Comparison of ENCODE assay signal across 25 mouse cellular contexts in genomic region chr1:120587960-120588359, GRCm38 (mm10). TPM values are rescaled to one million over a fixed set of nuclear protein-coding genes. Genes with fewer than 3 reads are reported as not detected.
DNase-seq lines count a peak whose midpoint lies in the region; ATAC-seq and TF ChIP-seq lines count a peak whose summit lies in the region.
"Had no signal": no experiment of that assay in that cellular context is flagged by ENCODE, and none has a peak within 500 bp of the region (broad histone marks: within the 10 kb centered on the region; RNA-seq: fewer than 3 reads in every experiment).

No protein-coding gene starts in this region.

- ATAC-seq in heart, embryonic 11.5 days (replicated peaks; ENCODE audit: insufficient number of reproducible peaks, low FRiP score, low TSS enrichment), result no peak
- ATAC-seq in limb, embryonic 11.5 days (ENCODE audit: insufficient number of reproducible peaks, low FRiP score, low TSS enrichment, low read depth), result no peak
- ATAC-seq: activated CD4-positive, CD25-positive, alpha-beta regulatory T cell, adult 4 months; forebrain, embryonic 16.5 days; Patski had no signal

- no peak overlapping the region for H3K27ac ChIP-seq in heart, embryonic 11.5 days (ENCODE audit: low read depth, low read length)
- H3K27ac ChIP-seq in embryonic facial prominence, embryonic 10.5 days (replicated peaks), result no peak overlapping the region
- H3K27ac ChIP-seq in limb, embryonic 11.5 days (replicated peaks; ENCODE audit: low read depth, low read length), result no peak overlapping the region
- no peak overlapping the region for H3K27ac ChIP-seq in thymus, adult 2 months (ENCODE audit: control insufficient read depth, insufficient read depth, low read length)
- H3K27ac ChIP-seq: embryonic facial prominence, embryonic 13.5 days; embryonic facial prominence, embryonic 15.5 days; forebrain, embryonic 10.5 days had no signal

- H3K4me2 ChIP-seq in heart, embryonic 11.5 days, result no peak overlapping the region
- H3K4me2 ChIP-seq in limb, embryonic 11.5 days (ENCODE audit: low read depth, severe bottlenecking), result no peak overlapping the region
- H3K4me2 ChIP-seq: embryonic facial prominence, embryonic 13.5 days; embryonic facial prominence, embryonic 15.5 days had no signal

- no peaks in the 10 kb centered on the region for H3K9me3 ChIP-seq in heart, embryonic 11.5 days (replicated peaks; ENCODE audit: control insufficient read depth, low read length)
- H3K9me3 ChIP-seq in embryonic facial prominence, embryonic 10.5 days, result no peaks in the 10 kb centered on the region
- no peaks in the 10 kb centered on the region for H3K9me3 ChIP-seq in limb, embryonic 11.5 days (ENCODE audit: control insufficient read depth, low read length)
- H3K9me3 ChIP-seq: embryonic facial prominence, embryonic 13.5 days; embryonic facial prominence, embryonic 15.5 days; forebrain, embryonic 10.5 days had no signal

- H3K4me3 ChIP-seq in heart, embryonic 11.5 days (ENCODE audit: low read depth, low read length), result no peak overlapping the region
- H3K4me3 ChIP-seq in embryonic facial prominence, embryonic 10.5 days, result no peak overlapping the region
- no peak overlapping the region for H3K4me3 ChIP-seq in limb, embryonic 11.5 days (ENCODE audit: low read depth, low read length)
- no peak overlapping the region for H3K4me3 ChIP-seq in thymus, adult 2 months (ENCODE audit: control insufficient read depth, insufficient read depth, low read length)
- H3K4me3 ChIP-seq: embryonic facial prominence, embryonic 13.5 days; embryonic facial prominence, embryonic 15.5 days; erythroblast, embryonic 14.5 days; forebrain, embryonic 10.5 days had no signal

- peak; percentile 61 for DNase-seq in heart, adult 11 months
- peak; percentile 7 for DNase-seq in embryonic facial prominence, embryonic 10.5 days (ENCODE audit: low spot score)
- DNase-seq in limb, embryonic 11.5 days (ENCODE audit: low spot score), result peak; percentile 19
- no peak for DNase-seq in thymus, adult 2 months
- no peak for DNase-seq in urinary bladder, adult 2 months (ENCODE audit: low spot score)
- no peak for DNase-seq in kidney, adult 18-20 months
- DNase-seq: adrenal gland, adult 8-10 months; adrenal gland, postnatal 14 days; adrenal gland, postnatal 36 days; cerebellum, adult 11-12 months; cerebellum, adult 2 months; cerebellum, adult 9-10 months; cerebellum, postnatal 10 days; cerebellum, postnatal 25 days had no signal

- H3K9ac ChIP-seq in heart, embryonic 11.5 days (ENCODE audit: low read depth, low read length), result no peak overlapping the region
- H3K9ac ChIP-seq in limb, embryonic 11.5 days (ENCODE audit: low read length), result no peak overlapping the region
- H3K9ac ChIP-seq: embryonic facial prominence, embryonic 13.5 days; embryonic facial prominence, embryonic 15.5 days had no signal

- no peak for TF ChIP-seq CTCF in thymus, adult 2 months (IDR thresholded peaks at IDR 0.05; ENCODE audit: borderline replicate concordance, control insufficient read depth, extremely low read depth, insufficient read depth, low read length, poor library complexity)

- H3K27me3 ChIP-seq in heart, embryonic 11.5 days (ENCODE audit: control insufficient read depth, insufficient read depth, low read length), result peaks cover 34% of the 10 kb centered on the region
- H3K27me3 ChIP-seq in embryonic facial prominence, embryonic 10.5 days (replicated peaks; ENCODE audit: low read depth, poor library complexity, severe bottlenecking), result peaks cover 78% of the 10 kb centered on the region
- H3K27me3 ChIP-seq in limb, embryonic 11.5 days (ENCODE audit: control insufficient read depth, insufficient read depth, low read length), result peaks cover 30% of the 10 kb centered on the region
- H3K27me3 ChIP-seq in thymus, adult 2 months (ENCODE audit: control insufficient read depth, insufficient read depth, low read length), result no peaks in the 10 kb centered on the region

- 73% methylated on average over 4 of the region's 4 CpGs for WGBS in heart, embryonic 11.5 days (ENCODE audit: insufficient replicate concordance)
- WGBS in embryonic facial prominence, embryonic 10.5 days, result 82% methylated on average over 4 of the region's 4 CpGs
- WGBS in limb, embryonic 11.5 days, result 80% methylated on average over 4 of the region's 4 CpGs
- 90% methylated on average over 4 of the region's 4 CpGs for WGBS in thymus, adult 2 months

- H3K4me1 ChIP-seq in heart, embryonic 11.5 days (ENCODE audit: control insufficient read depth, insufficient read depth, low read length), result no peaks in the 10 kb centered on the region
- no peaks in the 10 kb centered on the region for H3K4me1 ChIP-seq in embryonic facial prominence, embryonic 10.5 days
- no peaks in the 10 kb centered on the region for H3K4me1 ChIP-seq in limb, embryonic 11.5 days (ENCODE audit: control insufficient read depth, insufficient read depth, low read length)
- no peaks in the 10 kb centered on the region for H3K4me1 ChIP-seq in thymus, adult 2 months (replicated peaks; ENCODE audit: control insufficient read depth, insufficient read depth, low read length)
- H3K4me1 ChIP-seq: embryonic facial prominence, embryonic 15.5 days; forebrain, embryonic 10.5 days had no signal

- no peaks in the 10 kb centered on the region for H3K36me3 ChIP-seq in heart, embryonic 11.5 days (ENCODE audit: control insufficient read depth, insufficient read depth, low read length)
- no peaks in the 10 kb centered on the region for H3K36me3 ChIP-seq in embryonic facial prominence, embryonic 10.5 days (replicated peaks)
- H3K36me3 ChIP-seq in limb, embryonic 11.5 days (ENCODE audit: control insufficient read depth, insufficient read depth, low read length), result no peaks in the 10 kb centered on the region
- no peaks in the 10 kb centered on the region for H3K36me3 ChIP-seq in thymus, adult 2 months (ENCODE audit: control insufficient read depth, insufficient read depth, low read length)
- H3K36me3 ChIP-seq: embryonic facial prominence, embryonic 13.5 days; embryonic facial prominence, embryonic 15.5 days; forebrain, embryonic 10.5 days; G1E had no signal

- no peak for TF ChIP-seq POLR2A in thymus, adult 2 months (IDR thresholded peaks at IDR 0.05; ENCODE audit: control insufficient read depth, extremely low read depth, insufficient read depth, low read length, poor library complexity)

RNA-seq across cellular contexts. Expression of gene En1, which starts 14.3 kb away (rescaled TPM):
- polyA plus RNA-seq in heart, embryonic 11.5 days (2014; fragmentation: Nextera tagmentation; extraction: Ambion mirVana), result not detected in 2 replicates
- 0.30 and 0.47 TPM in 2 replicates for polyA plus RNA-seq in embryonic facial prominence, embryonic 10.5 days (2016; fragmentation: Nextera tagmentation; extraction: Ambion mirVana)
- polyA plus RNA-seq in limb, embryonic 11.5 days (2014; fragmentation: Nextera tagmentation; extraction: Ambion mirVana), result 1.6 and 2.3 TPM in 2 replicates
- polyA plus RNA-seq in thymus, adult 2 months (2012; rRNA removed), result 0.04 and 0.07 TPM in 2 replicates
- not detected in 2 replicates for polyA plus RNA-seq in urinary bladder, adult 2 months (2012; rRNA removed)
- polyA plus RNA-seq: activated CD4-positive, CD25-positive, alpha-beta regulatory T cell, adult 4 months; cortical plate, adult 2 months; erythroblast, embryonic 14.5 days; forebrain, embryonic 14.5 days; forebrain, embryonic 16.5 days; G1E; Patski had no signal

Comparison
In these comparisons a context has a peak if more than half of its experiments do, and no peak if none do; other contexts are left out.
1. DNase-seq: peak in heart, adult 11 months (single experiment), embryonic facial prominence, embryonic 10.5 days (single experiment) and limb, embryonic 11.5 days (single experiment); none in thymus, adult 2 months (single experiment), urinary bladder, adult 2 months (single experiment) and kidney, adult 18-20 months (single experiment).